Mouse (Mus musculus) ES-Bruce4 (cell line): ENCODE data around the gene Relb.

Experiments
- CTCF ChIP-seq: IDR thresholded peaks from one replicate; pipeline ENCODE4 v1.8.1; 2011; ENCODE audit warnings: low read depth, low read length
- EP300 ChIP-seq: IDR thresholded peaks from 2 replicates; pipeline ENCODE4 v1.6.1; 2011; ENCODE audit warnings: low read depth, low read length; ENCODE audit not compliant: insufficient read depth
- POLR2A ChIP-seq: IDR thresholded peaks from one replicate; pipeline ENCODE4 v1.8.1; 2011; ENCODE audit warnings: low read length; ENCODE audit not compliant: insufficient read depth

GRCm38 (mm10) chr7:19562643-19563410 lies 66.4 kb downstream of the Relb start, which contains the start of gene Ppp1r37:
- TF ChIP-seq CTCF: no peak
- no peak for TF ChIP-seq POLR2A
- no peak for TF ChIP-seq EP300
